Mouse (Mus musculus) megakaryocyte, embryonic 14.5 days (primary cell): ENCODE measurements at regions not wholly inside any gene's neighbourhood (a gene's known extent, or its start where the extent isn't known, plus 50 kb on each side); places are given as distances from the start of the nearest gene placed in this dataset.

Experiments used
- FLI1 ChIP-seq: IDR thresholded peaks from 2 replicates; pipeline ENCODE4 v1.6.1; 2012; ENCODE audit warnings: low read length, inconsistent platforms, mixed read lengths
- GATA1 ChIP-seq: IDR thresholded peaks from 3 replicates; pipeline ENCODE4 v1.6.1; 2012; ENCODE audit warnings: mixed read lengths, low read length, inconsistent platforms, borderline replicate concordance

DNA sequence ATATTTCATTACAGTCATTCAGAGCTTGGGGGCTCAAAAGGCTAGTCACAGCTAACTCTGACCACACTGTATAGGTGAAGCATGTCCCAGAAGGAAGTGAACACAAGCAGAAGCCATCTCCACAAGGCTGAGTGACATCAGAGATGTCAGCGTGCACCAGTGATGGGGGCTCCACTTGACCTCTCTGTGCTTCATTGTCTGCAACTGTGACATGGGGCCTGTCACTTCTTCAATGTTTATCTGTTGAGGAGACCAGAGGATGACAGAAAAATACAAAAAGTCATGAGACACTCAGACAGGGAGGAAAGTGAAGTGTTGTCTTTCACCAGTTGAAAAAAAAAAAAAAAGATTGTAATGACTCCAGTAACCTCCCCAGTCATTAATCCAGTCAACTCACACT lies 632.4 kb upstream of the Cdh5 start:
- no peak for TF ChIP-seq GATA1
- TF ChIP-seq FLI1, result no peak
